Mouse (Mus musculus) embryonic stem cell, embryonic (primary cell): ENCODE measurements around the gene Neb.
"Not testable (repeated sequence)": the region's sequence is repeated elsewhere in the genome, so short reads cannot be mapped to it uniquely, and the experiment has no call there.

Experiments used
- CTCF ChIA-PET, 4 experiments: fragments of 300-600 bp in 2 of 4; fragments of 350-600 bp in 2 of 4; sonication (Branson Sonifier 250); formaldehyde crosslinking; loops; one replicate each; lab custom pipeline; 2022; ENCODE audit warnings: inconsistent platforms in 2 of 4; lab: Charles Lee
- POLR2A ChIA-PET, 4 experiments: fragments of 300-600 bp in 2 of 4; fragments of 350-600 bp in 2 of 4; sonication (Branson Sonifier 250); formaldehyde crosslinking; loops; one replicate each; lab custom pipeline; 2022; ENCODE audit warnings: antibody characterized with exemption in 4 of 4, inconsistent platforms in 1 of 4; lab: Charles Lee

Gene Neb

DNA sequence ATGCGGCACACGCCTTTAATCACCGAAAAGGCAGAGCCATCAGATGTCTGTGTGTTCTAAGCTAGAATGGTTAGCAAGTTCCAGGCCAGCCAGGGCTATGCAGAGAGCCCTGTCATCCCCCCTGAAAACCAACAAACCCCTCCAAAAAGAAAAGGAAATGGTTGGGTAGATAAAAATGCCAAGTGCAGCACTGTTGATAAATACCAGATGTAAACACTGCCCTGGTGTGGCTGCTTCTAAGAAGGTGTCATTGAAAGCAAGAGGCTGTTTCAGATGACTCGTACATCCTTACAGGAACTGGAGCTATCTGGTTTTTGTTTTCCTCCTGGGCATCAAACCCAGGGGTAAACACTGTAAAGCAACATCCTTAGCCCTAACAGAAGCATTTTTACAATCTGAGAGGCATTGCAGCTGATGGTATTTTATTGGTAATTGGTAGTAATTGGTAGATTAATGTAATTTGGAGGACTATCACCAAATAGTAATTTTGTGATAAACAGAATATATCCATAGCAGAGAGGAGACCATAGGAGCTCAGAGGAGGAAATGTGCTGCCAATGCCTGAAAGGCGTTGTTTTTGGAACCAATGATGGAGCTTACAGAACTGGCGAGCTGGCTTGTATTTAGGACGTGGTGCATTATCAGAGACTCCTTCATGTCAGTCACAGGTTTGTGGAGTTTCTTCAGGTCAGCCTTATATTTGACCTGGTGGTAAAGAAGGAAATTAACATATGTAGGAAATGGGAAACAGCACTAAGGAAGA is 208.8 kb downstream of the Neb start:
- ChIA-PET CTCF (no interaction called here), POLR2A (interaction anchor here in 1 of 4 experiments (0.5 kb wide), 1 partner anchor 96 kb away, joined by 3 read pairs; no protein-coding TSS in a partner anchor)

GRCm38 (mm10) chr2:52153064-52153463 is 225.2 kb downstream of the Neb start:
- POLR2A ChIA-PET = no interaction called here
- CTCF ChIA-PET = no interaction called here

- ChIA-PET POLR2A (interaction anchor here in 2 of 4 experiments (1.0 to 4.3 kb wide), 6 partner anchors 8 to 62 kb away, joined by 3 to 24 read pairs (median 8); partner anchors contain the start of gene Rif1 (in 1 of the 2)), CTCF (no interaction called here)
Observed at GRCm38 (mm10) chr2:52133351-52133750, 244.9 kb downstream of the Neb start.

DNA sequence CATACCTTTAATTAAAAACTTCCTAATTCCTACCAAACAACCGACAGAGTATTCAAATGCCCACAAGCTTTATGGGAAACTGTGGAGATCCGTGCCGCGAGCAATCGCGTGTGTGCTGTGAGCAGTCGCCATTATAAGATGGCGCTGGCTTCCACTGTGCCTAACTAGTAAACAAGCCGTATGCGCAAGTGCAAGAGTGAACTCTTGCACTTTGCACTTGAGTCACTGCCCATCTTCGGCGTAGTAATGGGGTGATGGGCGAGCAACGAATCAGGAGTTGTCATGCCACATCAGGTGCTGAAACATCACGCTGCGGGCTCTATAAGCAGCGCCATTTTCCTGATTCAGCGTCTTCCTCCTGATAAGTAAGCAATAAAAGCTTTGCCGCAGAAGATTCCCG is 246.9 kb downstream of the Neb start:
- CTCF ChIA-PET = not testable (repeated sequence)
- POLR2A ChIA-PET = interaction anchor here in 2 of 4 experiments (0.6 to 4.3 kb wide), 14 partner anchors 10 to 158 kb away, joined by 3 to 24 read pairs (median 4); partner anchors contain the start of genes Nmi (in 1 of the 2) and Rif1 (in 1 of the 2)

DNA sequence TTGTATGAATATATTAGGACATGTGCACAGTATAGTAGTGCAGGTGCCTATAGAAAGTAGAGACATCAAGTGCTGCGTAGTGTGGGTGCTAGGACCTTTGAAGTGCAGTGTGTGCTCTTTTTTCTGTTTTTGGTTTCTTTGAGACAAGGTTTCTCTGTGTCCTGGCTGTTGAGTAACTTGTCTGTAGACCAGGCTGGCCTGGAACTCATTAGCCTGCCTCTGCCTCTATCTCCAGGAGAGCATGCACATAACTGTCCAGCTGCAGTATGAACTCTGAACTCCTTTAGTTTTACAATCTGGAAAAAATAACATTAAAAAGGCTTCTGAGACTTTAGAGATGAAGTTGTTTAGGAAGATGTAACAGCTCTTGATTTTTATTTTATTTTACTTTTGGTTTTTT is 264.2 kb downstream of the Neb start:
- CTCF ChIA-PET = no interaction called here
- POLR2A ChIA-PET = interaction anchor here in 3 of 4 experiments (0.6 to 23.6 kb wide), 7 partner anchors 8 to 42 kb away, joined by 3 to 904 read pairs (median 7); partner anchors contain the start of gene Rif1 (in 1 of the 3)
